Mouse (Mus musculus) bone marrow macrophage, adult 2 months (primary cell): ENCODE measurements around the gene Lrrc46.

Source experiments
- CTCF ChIP-seq: IDR thresholded peaks from 2 replicates; pipeline ENCODE4 v1.5.1; 2012; ENCODE audit warnings: low read depth, mild to moderate bottlenecking, low read length, moderate library complexity
- POLR2A ChIP-seq: IDR thresholded peaks from 2 replicates; pipeline ENCODE4 v1.6.1; 2012; ENCODE audit warnings: mild to moderate bottlenecking, low read depth, low read length, borderline replicate concordance

GRCm38 (mm10) chr11:97038881-97039280, 2.3 kb downstream of the Lrrc46 start:
- TF ChIP-seq POLR2A = no peak
- TF ChIP-seq CTCF = no peak
